Mouse (Mus musculus) small intestine, adult 2 months (tissue): ENCODE measurements around the gene Ankfn1. TPM values are rescaled to one million over a fixed set of nuclear protein-coding genes. Genes with fewer than 3 reads are reported as not detected.

Experiments
- H3K27ac ChIP-seq: fragments of 200-500 bp; 2 replicates; pipeline ENCODE4 v1.5.1; 2012; ENCODE audit warnings: low read depth, low read length, control low read depth, inconsistent platforms; ENCODE audit not compliant: insufficient read depth
- H3K27me3 ChIP-seq: fragments of 200-500 bp; 2 replicates; pipeline ENCODE4 v1.6.1; 2012; ENCODE audit warnings: mild to moderate bottlenecking, moderate library complexity, low read length, inconsistent platforms; ENCODE audit not compliant: control insufficient read depth, insufficient read depth
- H3K36me3 ChIP-seq: fragments of 200-500 bp; 2 replicates; pipeline ENCODE4 v1.6.1; 2012; ENCODE audit warnings: mild to moderate bottlenecking, low read length, control low read depth, inconsistent platforms; ENCODE audit not compliant: control insufficient read depth, insufficient read depth
- H3K4me1 ChIP-seq: fragments of 200-500 bp; 2 replicates; pipeline ENCODE4 v1.6.1; 2012; ENCODE audit warnings: low read length, inconsistent platforms, mixed read lengths; ENCODE audit not compliant: control insufficient read depth, insufficient read depth, insufficient read length
- H3K4me3 ChIP-seq: fragments of 200-500 bp; 2 replicates; pipeline ENCODE4 v1.5.1; 2012; ENCODE audit warnings: low read depth, mild to moderate bottlenecking, control low read depth, inconsistent platforms, low read length, moderate library complexity
- CTCF ChIP-seq: fragments of 200-500 bp; IDR thresholded peaks from 2 replicates; pipeline ENCODE4 v1.5.1; 2012; ENCODE audit warnings: low read depth, mild to moderate bottlenecking, control low read depth, inconsistent platforms, low read length, moderate library complexity, mixed read lengths; ENCODE audit not compliant: insufficient replicate concordance, insufficient read length; ENCODE audit errors: extremely low read depth
- POLR2A ChIP-seq: fragments of 200-500 bp; IDR thresholded peaks from 2 replicates; pipeline ENCODE4 v1.6.1; 2012; ENCODE audit warnings: low read depth, mild to moderate bottlenecking, control low read depth, inconsistent platforms, low read length, moderate library complexity
- WGBS: fragments of 180-500 bp; shearing (Covaris S2); methylation state at CpG from one replicate; pipeline ENCODE4 v1.1.7; 2018; 5-methylcytosine and 5-hydroxymethylcytosine counted together
- polyA plus RNA-seq: library from polyadenylated mRNA; depleted of rRNA; stranded (reverse); fragments of >200 nt; gene quantifications from 2 replicates; pipeline ENCODE4 v1.2.3, GENCODE M21; 2012

Gene Ankfn1
- polyA plus RNA-seq, 1 experiment = 0.05 TPM

DNA sequence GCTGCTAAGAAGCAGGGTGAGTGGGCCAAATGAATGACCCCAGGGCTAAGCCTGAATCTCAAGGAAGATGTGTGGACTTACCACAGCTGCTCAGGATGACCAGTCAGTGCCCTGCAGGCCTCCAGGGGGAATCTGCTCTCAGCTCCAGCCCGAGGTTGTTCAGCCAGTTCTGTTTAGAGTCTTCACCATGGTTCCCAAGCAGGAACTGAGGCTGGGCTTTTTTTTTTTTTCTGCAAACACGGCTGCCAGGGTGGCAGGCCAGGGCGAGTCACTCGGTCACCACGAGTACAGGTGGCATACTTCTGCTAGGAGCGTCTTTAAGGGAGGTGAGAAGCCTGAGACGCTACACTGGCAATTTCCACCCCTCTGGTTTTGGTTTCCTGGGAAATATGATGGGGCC lies 43.9 kb downstream of the Ankfn1 start:
- WGBS = 30% methylated on average over 7 of the region's 7 CpGs
- TF ChIP-seq POLR2A (no peak), CTCF (no peak)
- H3K4me3 ChIP-seq = no peak overlapping the region

GRCm38 (mm10) chr11:89720847-89721246 lies 56.6 kb downstream of the Ankfn1 start:
- 18% methylated on average over 5 of the region's 5 CpGs for WGBS
- TF ChIP-seq CTCF (peak; percentile 94), POLR2A (no peak)

More for the DNA sequence above, 43.9 kb downstream of the Ankfn1 start:
- Histone ChIP-seq H3K27ac (no peak overlapping the region), H3K27me3 (no peaks in the 10 kb centered on the region), H3K4me1 (peaks cover 8% of the 10 kb centered on the region; the same call in 1 of the 2 replicates), H3K36me3 (no peaks in the 10 kb centered on the region)

GRCm38 (mm10) chr11:89718491-89718982 lies 58.9 kb downstream of the Ankfn1 start:
- Histone ChIP-seq H3K4me1 (no peaks in the 10 kb centered on the region), H3K36me3 (no peaks in the 10 kb centered on the region), H3K27ac (no peak overlapping the region), H3K4me3 (no peak overlapping the region), H3K27me3 (no peaks in the 10 kb centered on the region)
- TF ChIP-seq POLR2A (no peak), CTCF (no peak)
- 88% methylated on average over 14 of the region's 14 CpGs for WGBS

More at GRCm38 (mm10) chr11:89720847-89721246, 56.6 kb downstream of the Ankfn1 start:
- H3K27ac ChIP-seq = no peak overlapping the region
- no peak overlapping the region for H3K4me3 ChIP-seq
- no peaks in the 10 kb centered on the region for H3K4me1 ChIP-seq
- no peaks in the 10 kb centered on the region for H3K36me3 ChIP-seq
- H3K27me3 ChIP-seq = no peaks in the 10 kb centered on the region

- 83% methylated on average over 7 of the region's 7 CpGs for WGBS
These were observed 61.1 kb downstream of the Ankfn1 start for GRCm38 (mm10) chr11:89716351-89716750.

DNA sequence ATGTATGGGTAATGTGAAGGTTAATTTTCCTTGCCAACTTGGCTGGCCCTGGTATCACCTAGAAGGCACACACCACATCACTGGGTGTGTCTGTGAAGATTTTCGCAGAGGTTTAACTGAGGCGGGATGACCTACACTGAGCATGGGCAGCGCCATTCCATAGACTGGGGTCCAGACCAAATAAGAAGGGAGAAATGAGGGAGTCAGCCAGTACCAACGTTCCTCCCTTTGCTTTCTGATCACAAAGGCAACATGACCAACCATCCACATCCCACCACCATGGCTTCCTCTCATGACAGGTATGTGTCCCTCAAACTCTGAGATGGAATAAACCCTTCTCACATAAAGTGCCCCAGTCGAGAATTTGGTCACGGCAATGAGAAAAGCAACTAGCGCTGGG lies 68.9 kb downstream of the Ankfn1 start:
- Histone ChIP-seq H3K4me3 (no peak overlapping the region), H3K27me3 (no peaks in the 10 kb centered on the region), H3K27ac (no peak overlapping the region), H3K36me3 (no peaks in the 10 kb centered on the region), H3K4me1 (no peaks in the 10 kb centered on the region)
- TF ChIP-seq CTCF = no peak
- TF ChIP-seq POLR2A = no peak
- WGBS = 85% methylated on average over 7 of the region's 7 CpGs

More at GRCm38 (mm10) chr11:89716351-89716750, 61.1 kb downstream of the Ankfn1 start:
- Histone ChIP-seq H3K4me1 (no peaks in the 10 kb centered on the region), H3K4me3 (no peak overlapping the region), H3K36me3 (no peaks in the 10 kb centered on the region), H3K27me3 (no peaks in the 10 kb centered on the region), H3K27ac (no peak overlapping the region)
- TF ChIP-seq POLR2A (no peak), CTCF (no peak)

DNA sequence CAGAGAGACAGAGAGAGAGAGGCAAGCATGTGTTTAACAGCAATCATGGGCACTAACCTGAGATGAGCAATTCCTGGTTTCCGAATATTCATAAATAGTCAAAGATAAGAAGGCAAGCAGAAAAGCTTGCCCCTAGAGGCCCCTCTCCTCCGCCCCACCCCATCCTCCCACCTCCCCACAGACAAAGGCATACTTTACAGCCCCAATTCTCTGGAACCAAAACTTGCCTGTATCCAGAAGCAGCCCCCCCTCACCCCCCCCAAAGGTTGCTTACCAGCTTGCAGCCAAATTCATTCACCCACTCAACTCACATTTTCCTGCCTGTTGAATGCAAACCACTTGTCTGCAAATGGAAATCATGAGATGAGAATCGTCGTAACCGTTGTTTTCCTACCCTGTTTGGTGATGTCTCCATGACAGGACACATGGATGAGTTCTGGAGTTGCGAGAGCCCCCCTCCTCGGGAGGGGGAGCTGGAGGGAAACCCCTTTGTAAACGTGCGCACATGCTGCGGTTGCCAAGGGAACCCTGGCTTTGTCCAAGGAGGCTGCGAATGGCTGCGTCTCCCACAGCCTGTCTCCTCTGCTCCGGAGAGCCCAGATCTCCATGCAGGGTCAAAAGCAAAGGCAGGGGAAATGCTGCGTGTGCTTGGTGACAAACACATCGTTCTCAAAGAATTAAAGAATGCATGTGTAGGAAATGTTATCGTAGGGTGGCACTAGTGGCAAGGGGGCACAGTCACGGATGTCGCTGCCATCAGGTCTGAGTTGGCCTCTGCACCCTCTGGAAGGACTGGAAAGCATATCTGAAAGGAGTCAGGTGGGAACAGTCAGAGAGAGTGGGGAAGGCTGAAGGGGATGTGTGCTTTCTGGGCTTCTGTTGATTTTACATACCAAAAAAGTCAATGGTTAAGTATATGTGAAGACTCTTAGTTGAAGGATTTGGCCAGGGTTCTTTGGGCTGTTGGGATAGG lies 80.7 kb downstream of the Ankfn1 start:
- Histone ChIP-seq H3K27ac (no peak overlapping the region), H3K27me3 (no peaks in the 10 kb centered on the region), H3K4me1 (no peaks in the 10 kb centered on the region), H3K4me3 (no peak overlapping the region), H3K36me3 (no peaks in the 10 kb centered on the region)
- TF ChIP-seq POLR2A = no peak
- TF ChIP-seq CTCF = no peak
- WGBS = 40% methylated on average over 18 of the region's 18 CpGs

GRCm38 (mm10) chr11:89693686-89694085 lies 83.8 kb downstream of the Ankfn1 start:
- Histone ChIP-seq H3K27ac (no peak overlapping the region), H3K4me1 (no peaks in the 10 kb centered on the region), H3K4me3 (no peak overlapping the region), H3K36me3 (no peaks in the 10 kb centered on the region), H3K27me3 (no peaks in the 10 kb centered on the region)
- no peak for TF ChIP-seq CTCF
- 80% methylated on average over 4 of the region's 4 CpGs for WGBS
